Mouse (Mus musculus) bone marrow, adult 2 months (tissue): ENCODE data around the gene Rpl9-ps6.

Experiments
- CTCF ChIP-seq: fragments of 200-500 bp; IDR thresholded peaks from 2 replicates; pipeline ENCODE4 v1.5.1; 2011; ENCODE audit warnings: low read length, control low read depth; ENCODE audit not compliant: control insufficient read depth, insufficient read depth
- POLR2A ChIP-seq: fragments of 200-500 bp; IDR thresholded peaks from 2 replicates; pipeline ENCODE4 v1.6.1; 2011; ENCODE audit warnings: low read depth, mild to moderate bottlenecking, control low read depth, low read length, borderline replicate concordance; ENCODE audit not compliant: control insufficient read depth

DNA sequence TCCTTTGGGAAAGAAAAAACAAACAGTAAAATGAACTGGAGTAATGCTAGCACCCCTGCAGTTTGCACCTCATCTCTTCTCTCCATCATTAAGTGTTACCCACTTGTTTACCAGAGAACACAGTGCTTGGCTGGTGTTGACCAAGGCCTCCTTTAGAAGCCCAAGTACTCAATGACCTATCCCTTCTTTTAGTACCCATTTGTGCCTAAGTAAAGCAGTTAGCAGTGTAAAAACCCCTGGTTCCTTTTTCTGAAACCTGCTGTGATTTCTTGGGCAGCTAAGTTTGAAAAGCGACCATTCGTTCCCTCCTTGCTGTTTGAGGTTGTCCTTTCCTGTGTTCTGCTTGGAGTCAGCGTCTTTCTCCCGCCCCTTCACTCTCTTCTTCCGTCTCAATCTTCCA lies 26.6 kb upstream of the Rpl9-ps6 start:
- TF ChIP-seq CTCF, result no peak
- no peak for TF ChIP-seq POLR2A
